Mouse (Mus musculus): ENCODE measurements around the gene Ikzf4.

GRCm38 (mm10) chr10:128665806-128666205, 20.0 kb upstream of the Ikzf4 start:
- TF ChIP-seq POLR2A (IDR thresholded peaks at IDR 0.05; ENCODE audit: borderline replicate concordance, low read depth, low read length), result no peak
- TF ChIP-seq CTCF (IDR thresholded peaks at IDR 0.05; ENCODE audit: low read depth, low read length), result no peak
